Mouse (Mus musculus) mouse embryonic stem cell (cell line): ENCODE measurements around the gene Nomo1.

Experiments
- in situ Hi-C, 2 experiments: fragments of 300-500 bp; cut with MboI; formaldehyde crosslinking; loops; 1 replicate in 1 of 2; 3 replicates in 1 of 2; pipeline ENCODE4 v1.14.3; 2019 to 2020; ENCODE audit warnings: low sequenced_read_pairs in 2 of 2, low pct_unique_long_range_greater_than_20kb in 1 of 2, mixed read lengths in 1 of 2; ENCODE audit not compliant: unreplicated experiment in 1 of 2

Nomo1 gene

DNA sequence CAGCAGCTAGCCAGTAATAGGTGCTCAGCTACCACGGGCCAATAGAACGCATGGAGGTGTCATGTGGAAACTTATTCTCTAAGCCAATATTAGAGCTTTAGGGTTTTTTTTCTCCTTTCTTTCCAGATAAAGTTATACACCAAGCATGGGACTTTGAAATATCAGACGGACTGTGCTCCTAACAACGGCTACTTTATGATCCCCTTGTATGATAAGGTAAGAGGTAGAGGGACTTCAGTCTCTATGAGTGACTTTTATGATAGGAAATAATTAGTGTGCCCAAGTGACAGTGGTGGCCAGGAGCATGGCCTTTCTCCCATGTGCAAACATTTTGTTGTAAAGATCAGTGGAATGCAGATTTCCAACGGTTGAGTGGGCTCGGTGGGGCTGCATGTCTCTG is 3.9 kb downstream of the Nomo1 start:
- in situ Hi-C loops = no loop called here

DNA sequence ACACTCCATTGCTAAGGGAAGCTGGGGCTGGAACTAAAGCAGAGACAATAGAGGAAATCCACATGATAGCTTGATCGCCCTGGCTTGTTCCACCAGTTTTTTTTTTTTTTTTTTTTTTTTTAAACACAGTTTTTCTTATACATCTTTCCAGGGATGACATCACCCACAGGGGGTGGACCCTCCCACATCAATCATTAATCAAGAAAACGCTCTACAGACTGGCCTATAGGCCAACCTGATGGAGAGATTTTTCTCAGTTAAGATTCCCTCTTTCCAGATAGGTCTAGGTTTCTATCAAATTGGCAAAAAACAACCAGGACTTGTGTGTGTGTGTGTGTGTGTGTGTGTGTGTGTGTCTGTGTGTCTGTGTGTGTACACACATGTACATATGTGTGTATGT is 6.4 kb downstream of the Nomo1 start:
- in situ Hi-C loops = no loop called here

DNA sequence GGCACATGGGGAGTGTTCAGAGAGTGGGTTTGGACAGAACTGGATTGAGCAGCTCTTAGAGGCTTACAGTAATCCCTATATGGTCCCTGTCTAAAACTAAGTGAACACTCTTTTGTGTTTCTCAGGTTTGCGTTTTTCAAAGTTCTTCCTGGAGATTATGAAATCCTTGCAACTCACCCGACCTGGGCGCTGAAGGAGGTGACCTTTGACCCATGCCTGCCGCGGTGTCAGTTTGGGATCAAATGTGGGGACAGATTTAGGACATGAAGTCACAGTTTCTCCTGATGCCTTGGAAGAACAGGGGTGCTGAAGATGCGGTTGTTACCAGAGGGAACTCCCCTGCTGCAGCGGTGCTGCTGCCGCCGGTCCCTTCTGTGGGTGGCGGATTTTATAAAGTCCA is 10.6 kb downstream of the Nomo1 start:
- in situ Hi-C loops = no loop called here

DNA sequence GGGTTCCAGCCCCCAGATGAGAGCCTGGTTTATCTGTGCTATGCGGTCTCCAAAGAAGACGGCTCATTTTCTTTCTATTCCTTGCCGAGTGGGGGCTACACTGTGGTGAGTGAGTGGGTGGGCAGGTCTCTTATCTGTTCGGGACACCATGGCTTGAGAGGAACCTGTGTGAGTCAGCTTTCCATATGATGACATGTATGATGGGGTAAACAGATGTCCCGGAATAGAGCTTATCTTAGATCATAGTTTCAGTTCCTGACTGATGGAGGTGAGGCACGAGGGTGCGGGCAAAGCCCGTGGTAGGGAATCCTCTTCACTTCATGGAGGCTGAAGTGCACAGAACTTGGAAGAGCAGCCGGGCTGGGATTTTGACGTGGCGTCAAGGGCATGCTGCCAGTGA is 12.4 kb downstream of the Nomo1 start:
- in situ Hi-C loops = no loop called here

DNA sequence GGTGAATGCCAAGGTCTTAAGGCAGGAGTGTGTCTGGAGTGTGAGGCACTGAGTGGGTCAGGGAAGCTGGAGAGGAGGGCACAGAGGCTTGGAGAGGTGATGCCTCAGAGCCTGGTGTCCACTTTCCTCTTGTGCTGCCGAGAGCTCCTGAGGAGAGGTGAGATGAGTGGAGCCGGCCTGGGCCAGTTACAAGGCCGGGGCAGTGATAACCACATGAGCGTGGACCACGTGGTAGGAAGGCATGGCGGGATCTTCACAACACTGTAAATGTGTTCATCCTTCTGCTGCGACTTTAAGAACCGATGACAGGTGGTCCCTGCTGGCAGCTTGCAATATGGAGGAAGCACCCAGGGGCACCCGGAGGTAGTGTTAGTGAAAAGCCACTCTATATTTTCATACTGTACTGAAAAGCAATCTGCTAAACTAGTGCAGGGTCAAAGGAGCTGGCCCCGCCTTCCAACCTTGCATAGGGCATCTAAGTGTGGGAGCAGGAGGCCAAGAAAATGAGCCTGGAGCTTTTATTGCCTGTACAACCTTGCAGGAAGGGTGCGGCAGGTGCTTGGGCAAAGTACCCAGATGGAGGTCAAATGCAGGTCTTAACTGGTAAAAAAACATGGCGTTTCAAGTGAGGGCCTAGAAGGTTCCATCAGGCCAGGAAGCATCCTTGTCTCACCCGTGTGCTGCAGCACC is 14.5 kb downstream of the Nomo1 start:
- in situ Hi-C loops = no loop called here

DNA sequence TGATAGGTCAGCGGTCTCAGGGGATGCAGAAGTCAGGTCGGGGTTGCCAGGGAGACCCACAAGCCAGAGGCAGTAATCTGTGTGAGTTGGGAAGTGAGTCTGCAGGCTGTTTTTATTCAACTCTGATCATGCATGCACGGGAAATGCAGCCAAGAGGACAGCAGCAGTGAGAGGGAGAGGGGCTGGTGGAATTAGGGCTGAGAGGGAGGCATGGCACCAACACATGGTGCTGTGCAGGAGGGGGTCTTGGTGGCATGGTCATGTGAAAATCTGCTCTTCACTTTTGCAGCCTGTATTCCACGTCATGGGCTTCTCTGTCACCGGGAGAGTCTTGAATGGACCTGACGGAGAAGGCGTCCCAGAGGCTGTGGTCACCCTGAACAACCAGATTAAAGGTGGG is 16.5 kb downstream of the Nomo1 start:
- in situ Hi-C loops = no loop called here

DNA sequence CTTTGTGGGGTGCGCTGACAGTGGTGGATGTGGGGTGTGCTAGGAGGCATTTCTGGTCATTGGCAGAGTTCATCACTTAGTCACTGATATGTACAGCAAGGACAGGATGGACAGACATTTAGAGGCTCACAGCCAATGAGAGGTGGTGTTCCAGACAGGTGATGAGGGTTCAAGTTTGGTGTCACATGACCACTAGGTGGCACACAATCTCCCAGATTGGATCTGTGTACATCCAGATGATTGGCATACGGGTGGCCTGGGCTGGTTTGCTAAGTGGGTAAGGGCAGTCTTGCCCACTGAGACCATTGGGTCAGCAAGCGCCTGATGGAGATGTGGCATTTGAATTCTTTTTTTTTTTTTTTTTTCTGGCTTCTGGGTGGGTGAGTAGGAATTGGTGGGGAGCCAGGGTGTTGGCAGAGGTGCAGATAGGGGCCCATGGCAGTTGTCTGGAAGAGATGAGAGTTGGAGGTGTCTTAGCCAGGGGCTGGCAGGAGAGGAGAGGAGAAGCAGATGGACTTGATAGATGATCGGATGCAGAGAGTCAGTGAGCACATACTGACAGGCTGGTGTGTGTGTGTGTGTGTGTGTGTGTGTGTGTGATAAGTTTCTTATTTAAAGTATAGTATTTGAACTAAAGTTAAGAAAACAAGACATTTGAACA is 18.8 kb downstream of the Nomo1 start:
- in situ Hi-C loops = no loop called here

DNA sequence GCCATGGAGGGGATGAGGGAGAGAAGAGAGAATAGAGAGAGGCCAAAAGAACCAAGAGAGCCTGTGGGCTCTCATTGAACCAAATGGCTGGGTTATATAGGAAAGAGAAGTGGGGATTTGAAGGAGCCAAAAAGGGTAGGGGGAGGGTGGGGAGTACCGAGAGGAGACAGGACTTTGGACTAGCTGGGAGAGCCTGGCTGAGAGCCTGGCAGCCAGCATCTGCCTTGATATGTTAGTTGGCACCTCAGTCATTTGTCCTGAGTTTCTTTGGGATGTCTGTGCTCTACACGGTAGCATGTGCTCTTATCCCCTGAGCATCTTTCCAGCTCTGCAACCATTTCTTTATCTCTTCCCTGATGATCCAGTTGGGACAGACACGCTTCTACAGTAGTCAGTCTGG is 20.1 kb downstream of the Nomo1 start:
- in situ Hi-C loops = no loop called here

DNA sequence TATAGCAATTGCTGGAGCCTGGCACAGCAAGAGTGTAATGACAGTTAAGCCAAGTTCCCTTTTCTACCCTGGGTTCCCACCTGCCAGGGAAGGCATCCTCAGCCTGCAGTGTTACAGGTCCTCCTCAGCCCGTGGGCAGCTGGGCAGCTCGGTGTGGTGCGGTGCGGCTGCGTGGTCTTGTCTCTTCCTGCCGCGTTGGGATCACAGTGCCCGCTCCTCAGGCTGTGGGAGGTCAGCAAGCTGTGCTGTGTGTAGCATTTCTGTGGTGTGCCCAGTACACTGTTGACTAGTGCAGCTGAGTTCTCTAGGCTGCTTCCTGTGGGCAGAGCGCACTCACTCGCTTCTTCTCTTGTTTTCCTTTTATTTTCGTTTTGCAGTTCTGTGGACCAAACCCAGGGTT is 25.4 kb downstream of the Nomo1 start:
- in situ Hi-C loops = no loop called here

DNA sequence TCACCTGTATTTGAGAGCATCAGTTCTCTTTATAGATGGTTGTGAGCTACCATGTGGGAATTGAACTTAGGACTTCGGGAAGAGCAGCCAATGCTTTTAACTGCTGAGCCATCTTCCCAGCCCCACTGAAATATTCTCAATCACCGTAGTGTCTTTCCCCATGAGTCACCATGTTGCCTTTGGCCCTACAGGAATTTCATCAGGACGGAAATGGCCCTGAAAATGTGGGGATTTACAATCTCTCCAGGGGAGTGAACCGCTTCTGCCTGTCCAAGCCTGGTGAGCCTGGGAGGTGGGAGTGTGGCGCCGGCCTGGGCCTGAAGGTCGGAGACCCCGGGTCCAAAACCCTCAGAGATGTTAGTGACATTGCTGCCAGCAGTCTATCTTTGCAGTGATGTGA is 27.2 kb downstream of the Nomo1 start:
- in situ Hi-C loops = no loop called here

DNA sequence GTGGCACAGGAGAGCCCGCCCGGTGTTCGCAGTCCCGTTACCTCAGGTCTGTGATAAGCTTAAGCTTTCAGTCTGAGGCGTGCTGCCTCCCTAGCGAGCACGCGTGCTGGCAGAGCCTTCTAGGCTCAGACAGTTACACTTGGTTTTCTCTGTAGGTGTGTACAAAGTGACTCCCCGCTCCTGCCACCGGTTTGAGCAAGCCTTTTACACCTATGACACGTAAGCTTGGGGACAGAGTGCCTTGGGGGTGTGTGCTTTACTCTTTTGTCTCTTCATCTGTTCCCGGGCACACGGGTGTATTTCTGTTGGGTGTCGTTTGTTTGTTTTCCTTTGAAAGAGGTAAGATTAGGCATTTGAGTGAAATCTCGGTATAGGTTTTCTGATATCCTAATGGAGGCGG is 28.1 kb downstream of the Nomo1 start:
- in situ Hi-C loops = no loop called here

DNA sequence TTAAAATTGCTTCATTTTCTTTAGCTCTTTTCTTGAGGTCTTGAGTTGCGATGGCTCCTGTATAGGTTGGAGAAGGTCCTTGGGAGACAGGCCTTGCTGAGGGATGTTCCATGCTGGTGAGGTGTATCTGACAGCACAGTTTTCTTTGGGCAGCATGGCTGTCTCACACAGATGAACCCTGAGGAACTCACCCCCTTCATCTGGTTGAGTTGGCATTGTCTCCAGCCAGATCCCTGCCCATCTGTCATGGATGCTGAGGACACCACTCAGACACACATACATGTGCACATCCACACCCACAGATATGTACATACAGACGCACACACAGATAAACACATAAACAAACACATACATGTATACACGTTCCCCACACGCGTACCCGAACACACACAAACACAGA is 29.8 kb downstream of the Nomo1 start:
- in situ Hi-C loops = no loop called here

DNA sequence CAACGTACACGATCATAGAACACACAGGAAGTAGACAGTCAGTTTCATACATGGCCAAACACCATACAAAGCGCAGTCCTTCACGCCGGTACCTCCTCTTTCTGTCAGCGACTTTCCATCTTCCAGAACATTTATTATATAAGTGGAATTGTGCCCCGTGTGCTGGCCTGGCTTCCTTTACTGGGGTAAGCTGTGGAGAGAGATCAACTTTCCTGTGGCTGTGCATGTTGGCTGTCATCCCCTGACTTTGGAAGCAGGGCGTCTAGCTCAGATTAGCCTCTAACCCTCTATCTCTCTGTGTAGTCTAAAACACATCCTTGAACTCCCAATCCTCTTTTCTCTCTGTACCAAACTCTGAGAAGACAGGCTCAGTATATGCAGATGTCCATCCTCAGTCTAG is 35.3 kb downstream of the Nomo1 start:
- in situ Hi-C loops = no loop called here

DNA sequence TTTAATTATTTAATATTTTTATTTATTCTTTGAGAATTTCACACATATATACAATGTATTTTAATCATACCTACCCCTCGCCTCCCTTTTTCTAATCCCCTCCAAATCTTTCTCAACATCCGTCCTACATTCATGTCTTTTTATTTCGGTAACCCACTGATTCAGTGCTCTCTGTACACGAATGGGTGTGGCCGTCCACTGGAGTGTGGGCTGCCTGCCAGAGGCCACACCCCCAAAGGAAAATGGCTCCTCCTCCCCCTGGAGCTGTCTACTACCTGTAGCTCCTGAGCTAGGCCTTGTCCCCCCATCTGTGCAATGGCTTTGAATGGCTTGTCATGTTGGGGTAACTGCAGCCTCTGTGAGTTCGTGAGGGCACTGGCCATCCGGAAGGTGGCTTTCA is 43.3 kb downstream of the Nomo1 start:
- in situ Hi-C loops = no loop called here

DNA sequence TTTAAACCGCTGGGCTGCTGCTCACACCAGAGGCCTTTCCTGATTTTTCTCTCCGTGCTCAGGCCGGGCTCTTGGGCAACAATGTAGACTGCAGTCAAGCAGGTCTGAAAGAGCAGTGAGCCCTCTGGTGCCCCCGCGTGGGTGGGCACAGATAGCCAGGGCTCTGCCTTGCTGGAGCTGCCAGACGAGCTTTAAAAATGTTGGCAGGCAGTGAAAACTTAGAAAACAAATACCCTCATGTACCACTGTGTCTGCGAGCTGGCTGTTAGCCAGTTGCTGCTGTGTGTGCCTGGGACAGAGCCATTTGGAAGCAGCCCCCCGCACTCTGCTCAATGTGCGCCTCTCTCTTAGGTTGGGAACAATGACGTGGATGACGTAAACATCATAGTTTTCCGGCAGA is 44.2 kb downstream of the Nomo1 start:
- in situ Hi-C loops = no loop called here

DNA sequence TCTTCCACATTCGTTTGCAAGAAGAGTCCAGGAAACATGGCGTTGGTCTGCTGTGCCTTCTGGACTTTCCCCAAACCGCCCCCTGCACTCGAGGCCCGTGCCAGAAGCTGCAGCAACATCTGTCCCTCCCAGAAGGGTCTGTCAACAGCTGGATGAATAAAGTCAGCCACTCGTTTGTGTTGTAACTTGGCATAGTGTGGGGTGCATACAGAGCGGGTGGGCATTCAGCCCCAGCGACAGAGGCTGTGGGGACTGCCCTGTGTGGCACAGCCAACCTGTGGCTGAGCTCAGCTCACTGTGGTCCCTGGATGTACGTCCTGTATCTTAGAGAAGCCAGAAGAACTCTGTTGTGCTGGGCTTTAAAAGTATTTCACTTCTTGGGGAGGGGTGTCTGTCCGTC is 50.5 kb downstream of the Nomo1 start:
- in situ Hi-C loops = no loop called here

DNA sequence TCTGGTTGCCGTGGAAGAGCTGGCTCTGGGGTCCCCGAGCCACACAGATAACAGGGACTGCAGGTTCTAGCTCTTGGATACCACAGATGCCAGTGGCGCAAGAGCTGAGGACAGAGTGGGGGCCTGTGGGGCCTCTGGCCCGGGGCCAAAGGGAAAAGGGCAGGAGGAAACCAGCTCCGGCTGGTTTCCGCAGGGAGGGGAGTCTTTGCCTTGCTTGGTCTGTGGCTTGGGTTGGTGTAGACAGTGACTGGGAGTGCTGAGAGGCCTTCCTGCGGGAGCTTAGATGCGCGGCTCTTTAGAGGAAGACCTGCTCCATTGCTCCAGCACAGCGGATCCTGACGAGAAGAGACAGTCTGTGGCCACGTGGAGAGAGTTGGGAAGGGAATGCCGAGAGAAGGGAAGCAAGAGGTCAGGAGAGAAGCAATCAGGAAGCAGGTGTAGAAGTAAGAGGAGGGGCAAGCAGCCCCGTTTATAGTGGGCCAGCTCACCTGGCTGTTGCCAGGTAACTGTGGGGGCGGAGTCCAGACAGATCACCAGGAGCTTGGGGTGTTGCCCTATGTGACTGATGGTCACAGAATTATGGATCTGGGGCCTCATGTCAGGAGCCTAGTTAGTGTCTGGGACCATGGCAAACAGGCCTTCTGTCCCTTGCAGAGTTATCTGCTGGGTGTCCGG is 51.5 kb downstream of the Nomo1 start:
- in situ Hi-C loops = no loop called here

DNA sequence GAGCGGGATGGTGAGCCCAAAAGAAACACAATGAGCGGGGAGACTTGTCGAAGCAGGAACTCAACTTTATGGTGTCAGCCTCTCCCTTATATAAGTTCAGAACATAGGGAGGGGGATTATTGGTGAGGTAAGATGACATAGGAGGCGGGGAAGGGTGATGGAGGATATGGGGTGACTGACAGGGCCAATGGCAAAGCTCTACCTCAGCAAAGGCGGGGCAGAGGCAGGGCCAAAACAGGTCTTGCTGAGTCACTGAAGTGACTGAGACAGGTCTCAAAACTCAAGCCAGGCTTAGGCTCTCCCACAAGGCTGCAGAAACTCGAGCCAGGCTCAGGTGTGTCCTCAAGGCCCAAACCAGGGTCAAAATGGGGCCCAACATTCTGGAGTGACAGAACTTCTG is 52.9 kb downstream of the Nomo1 start:
- in situ Hi-C loops = no loop called here

DNA sequence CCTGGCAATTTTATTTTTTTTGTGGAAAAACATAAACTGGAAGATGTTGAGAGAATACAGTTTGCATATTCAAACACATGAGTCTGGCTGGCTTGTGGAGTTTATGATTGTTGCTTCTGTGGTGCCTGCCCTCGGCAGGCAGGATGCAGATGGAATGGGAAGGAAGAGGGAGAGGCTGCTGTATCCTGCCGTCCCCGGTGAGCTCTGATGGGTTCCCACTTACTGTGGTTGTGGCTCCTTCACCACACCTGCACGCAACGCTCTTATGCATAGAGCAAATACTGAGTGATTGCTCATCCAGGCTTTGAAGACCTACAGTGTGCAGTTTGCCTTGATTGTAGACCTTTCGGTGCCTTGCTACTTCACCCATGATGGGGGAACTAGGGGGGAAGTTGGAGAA is 54.7 kb downstream of the Nomo1 start:
- in situ Hi-C loops = no loop called here

DNA sequence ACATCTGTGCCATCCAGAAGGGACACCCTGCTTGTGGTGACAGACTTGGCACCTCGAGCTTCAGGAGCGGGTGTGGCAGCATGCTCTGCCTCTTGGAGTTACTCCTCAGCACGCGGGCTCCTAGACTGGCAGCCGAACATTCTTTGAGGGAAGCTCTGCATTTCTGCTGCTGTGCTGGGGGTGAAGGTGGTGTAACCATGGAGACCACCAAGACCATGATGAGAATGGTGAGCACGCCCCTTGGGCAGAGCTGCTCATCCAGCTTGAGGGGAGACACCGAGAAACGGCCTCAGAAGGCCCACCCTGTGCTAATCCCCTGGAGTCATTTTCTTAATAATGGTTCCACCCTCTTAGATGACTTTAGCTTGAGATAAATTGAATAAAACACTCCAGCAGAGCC is 59.3 kb downstream of the Nomo1 start:
- in situ Hi-C loops = loop anchor here in 1 of 2 experiments (10.0 kb wide), 1 partner anchor 112 kb away; no protein-coding TSS in a partner anchor
